Mouse (Mus musculus) retina, postnatal 7 days (tissue): ENCODE results near the gene Fam19a2.

ENCODE experiments used
- DNase-seq: peaks from one replicate; pipeline ENCODE4 v3.0.0-alpha.2; 2012; ENCODE audit warnings: low read depth, low spot score

The Fam19a2 gene

GRCm38 (mm10) chr10:123385641-123386040 is 121.8 kb downstream of the Fam19a2 start:
- no peak for DNase-seq

- DNase-seq: no peak
Observed at GRCm38 (mm10) chr10:123395429-123395828, 131.6 kb downstream of the Fam19a2 start.

GRCm38 (mm10) chr10:123398136-123398535 is 134.3 kb downstream of the Fam19a2 start:
- no peak for DNase-seq

GRCm38 (mm10) chr10:123401188-123401587 is 137.4 kb downstream of the Fam19a2 start:
- DNase-seq: no peak

- DNase-seq: no peak
Observed at GRCm38 (mm10) chr10:123402460-123402859, 138.7 kb downstream of the Fam19a2 start.

- no peak for DNase-seq
Observed at GRCm38 (mm10) chr10:123414953-123415352, 151.2 kb downstream of the Fam19a2 start.

- DNase-seq: no peak
Observed at GRCm38 (mm10) chr10:123416024-123416423, 152.2 kb downstream of the Fam19a2 start.

- no peak for DNase-seq
Observed at GRCm38 (mm10) chr10:123418616-123419173, 154.9 kb downstream of the Fam19a2 start.

- DNase-seq: no peak
Observed at GRCm38 (mm10) chr10:123420249-123420648, 156.5 kb downstream of the Fam19a2 start.

- DNase-seq: no peak
Observed at GRCm38 (mm10) chr10:123424482-123424881, 160.7 kb downstream of the Fam19a2 start.

- no peak for DNase-seq
Observed at GRCm38 (mm10) chr10:123426527-123427363, 162.9 kb downstream of the Fam19a2 start.

- no peak for DNase-seq
Observed at GRCm38 (mm10) chr10:123431569-123431968, 167.8 kb downstream of the Fam19a2 start.

GRCm38 (mm10) chr10:123437576-123437975 is 173.8 kb downstream of the Fam19a2 start:
- DNase-seq: no peak

GRCm38 (mm10) chr10:123456800-123457199 is 193.0 kb downstream of the Fam19a2 start:
- no peak for DNase-seq

GRCm38 (mm10) chr10:123460466-123460865 is 196.7 kb downstream of the Fam19a2 start:
- no peak for DNase-seq

- no peak for DNase-seq
Observed at GRCm38 (mm10) chr10:123462305-123462704, 198.5 kb downstream of the Fam19a2 start.

GRCm38 (mm10) chr10:123514749-123515148 is 251.0 kb downstream of the Fam19a2 start:
- no peak for DNase-seq

GRCm38 (mm10) chr10:123520613-123521012 is 256.8 kb downstream of the Fam19a2 start:
- DNase-seq: no peak

- no peak for DNase-seq
Observed at GRCm38 (mm10) chr10:123521203-123521602, 257.4 kb downstream of the Fam19a2 start.

GRCm38 (mm10) chr10:123525424-123525823 is 261.6 kb downstream of the Fam19a2 start:
- DNase-seq: no peak

GRCm38 (mm10) chr10:123526059-123526458 is 262.3 kb downstream of the Fam19a2 start:
- DNase-seq: no peak

- no peak for DNase-seq
Observed at GRCm38 (mm10) chr10:123536143-123536542, 272.3 kb downstream of the Fam19a2 start.

- DNase-seq: no peak
Observed at GRCm38 (mm10) chr10:123548391-123548790, 284.6 kb downstream of the Fam19a2 start.
